Mouse (Mus musculus) liver, embryonic 14.5 days (tissue): ENCODE data around the gene Srp9. TPM values are rescaled to one million over a fixed set of nuclear protein-coding genes. Genes with fewer than 3 reads are reported as not detected.

Experiments used
- ATAC-seq: fragments of 200-750 bp; cut with Nextera tagmentation; 2 replicates; pipeline ENCODE4 v1.8.0; 2017; ENCODE audit warnings: moderate number of reproducible peaks, mild to moderate bottlenecking, moderate library complexity; ENCODE audit not compliant: insufficient read depth
- DNase-seq, 3 experiments: peaks; one replicate each; pipeline ENCODE4 v3.0.0-alpha.2; 2012 to 2013; ENCODE audit warnings: low read depth in 3 of 3, low spot score in 3 of 3
- H3K27ac ChIP-seq: fragments of 300-500 bp; sonication (generic); 2 replicates; pipeline ENCODE4 v1.5.1; 2014; ENCODE audit warnings: moderate library complexity, mild to moderate bottlenecking, control low read depth, inconsistent platforms
- H3K27me3 ChIP-seq: fragments of 300-500 bp; sonication (generic); 2 replicates; pipeline ENCODE4 v1.6.1; 2014; ENCODE audit warnings: mild to moderate bottlenecking, low read length, moderate library complexity; ENCODE audit not compliant: control insufficient read depth, insufficient read depth
- H3K36me3 ChIP-seq: fragments of 300-500 bp; sonication (generic); replicated peaks from 2 replicates; pipeline ENCODE4 v1.6.1; 2014; ENCODE audit warnings: low read depth; ENCODE audit not compliant: control insufficient read depth, insufficient read depth
- H3K4me1 ChIP-seq, 2 experiments: fragments of 200-500 bp in 1 of 2; fragments of 300-500 bp in 1 of 2; sonication (generic) in 1 of 2; replicated peaks; 2 replicates each; pipeline ENCODE4 v1.6.1; 2012 to 2014; ENCODE audit warnings: antibody characterized with exemption in 1 of 2, inconsistent platforms in 1 of 2, low read length in 1 of 2; ENCODE audit not compliant: control insufficient read depth in 2 of 2, insufficient read depth in 2 of 2
- H3K4me2 ChIP-seq: fragments of 300-500 bp; sonication (generic); 2 replicates; pipeline ENCODE4 v1.6.1; 2014; ENCODE audit warnings: low read depth, mild to moderate bottlenecking, control low read depth, moderate library complexity
- H3K4me3 ChIP-seq, 2 experiments: fragments of 200-500 bp in 1 of 2; fragments of 300-500 bp in 1 of 2; sonication (generic) in 1 of 2; 2 replicates each; pipeline ENCODE4 v1.5.1; 2012 to 2014; ENCODE audit warnings: low read depth in 2 of 2, low read length in 2 of 2, mild to moderate bottlenecking in 2 of 2, control low read depth in 1 of 2, inconsistent platforms in 1 of 2, moderate library complexity in 1 of 2; ENCODE audit not compliant: insufficient read depth in 1 of 2
- H3K9ac ChIP-seq: fragments of 300-500 bp; sonication (generic); replicated peaks from 2 replicates; pipeline ENCODE4 v1.6.1; 2014; ENCODE audit warnings: mild to moderate bottlenecking, control low read depth, moderate library complexity
- H3K9me3 ChIP-seq: fragments of 300-500 bp; sonication (generic); 2 replicates; pipeline ENCODE4 v1.6.1; 2016; ENCODE audit warnings: low read length, mixed read lengths; ENCODE audit not compliant: control insufficient read depth
- CTCF ChIP-seq: IDR thresholded peaks from 2 replicates; pipeline ENCODE4 v1.5.1; 2016; ENCODE audit warnings: antibody characterized with exemption, low read depth, control low read depth
- EP300 ChIP-seq: IDR thresholded peaks from 2 replicates; pipeline ENCODE4 v1.6.1; 2016; ENCODE audit warnings: antibody characterized with exemption, low read depth
- WGBS: fragments of 180-500 bp; shearing (Covaris S2); extraction: QIAGEN DNeasy Blood & Tissue Kit; methylation state at CpG from one replicate; pipeline ENCODE4 v1.1.7; 2014; ENCODE audit not compliant: insufficient replicate concordance; 5-methylcytosine and 5-hydroxymethylcytosine counted together
- polyA plus RNA-seq, 2 experiments: library from polyadenylated mRNA; depleted of rRNA in 1 of 2; stranded (reverse) in 1 of 2; unstranded in 1 of 2; fragments of >200 nt; fragmentation: Nextera tagmentation in 1 of 2; extraction: Ambion mirVana in 1 of 2; gene quantifications; 2 replicates each; pipeline versions ENCODE4 v1.2.1 to v1.2.3; 2012 to 2014

Srp9 gene
- polyA plus RNA-seq, 2 experiments: 43.5 to 89.9 TPM

DNA sequence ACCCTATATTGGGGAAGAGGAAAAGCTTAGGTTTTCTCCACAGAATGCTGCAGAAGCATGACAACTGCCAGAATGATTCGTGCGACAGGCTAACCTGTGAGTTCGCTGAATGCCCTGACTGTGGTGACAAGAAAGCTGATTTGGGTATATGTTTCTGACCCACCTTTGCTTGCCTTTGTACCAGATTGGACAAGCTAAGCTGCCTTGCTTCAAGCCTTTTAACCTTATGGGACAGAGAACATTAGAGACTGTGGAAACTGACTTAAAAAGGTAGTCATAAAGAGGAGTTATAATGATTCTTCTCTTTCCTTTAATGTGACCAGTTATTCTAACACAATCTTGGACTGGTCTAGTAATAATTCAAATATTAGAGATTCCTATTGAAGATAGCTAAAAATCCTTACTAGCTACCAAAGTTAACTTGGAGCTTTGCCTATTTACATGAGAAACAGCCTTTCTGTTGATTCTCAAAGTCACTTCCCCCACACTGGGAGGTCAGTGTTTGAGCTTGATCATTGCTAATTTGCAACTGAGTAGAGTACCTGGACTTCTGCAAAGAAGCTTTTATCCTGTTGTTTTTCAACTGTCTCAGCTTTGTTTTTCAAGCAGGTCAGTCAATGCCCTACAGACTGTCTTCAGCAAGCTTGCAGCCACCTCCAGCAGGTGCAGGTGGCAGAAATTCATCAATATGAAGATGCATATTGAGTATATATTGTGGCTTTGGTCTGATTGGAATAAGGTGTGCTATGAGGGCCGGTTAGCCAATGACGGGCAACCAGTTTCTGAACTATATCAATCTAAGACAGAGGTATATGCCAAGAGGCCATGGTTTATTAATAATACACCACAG lies 57.1 kb downstream of the Srp9 start:
- DNase-seq: no peak
- no peak for ATAC-seq
- Histone ChIP-seq H3K27me3 (no peaks in the 10 kb centered on the region), H3K4me3 (no peak overlapping the region), H3K9ac (no peak overlapping the region), H3K9me3 (no peaks in the 10 kb centered on the region), H3K4me2 (no peak overlapping the region), H3K27ac (no peak overlapping the region), H3K36me3 (no peaks in the 10 kb centered on the region), H3K4me1 (no peaks in the 10 kb centered on the region)
- 67% methylated on average over 5 of the region's 5 CpGs for WGBS
- TF ChIP-seq EP300: no peak
- no peak for TF ChIP-seq CTCF

Other genes with a start within 250 kb of the Srp9 start
- gene Enah, start 104.7 kb upstream of the Srp9 start, polyA plus RNA-seq (2012; rRNA removed): 0.93 and 0.99 TPM in 2 replicates
- 0.44 and 0.53 TPM in 2 replicates for gene Enah, start 104.7 kb upstream of the Srp9 start, polyA plus RNA-seq (2014; fragmentation: Nextera tagmentation; extraction: Ambion mirVana)
- gene Vmn1r1, start 39.7 kb downstream of the Srp9 start, polyA plus RNA-seq (2012; rRNA removed): not detected in 2 replicates
- not detected in 2 replicates for gene Vmn1r1, start 39.7 kb downstream of the Srp9 start, polyA plus RNA-seq (2014; fragmentation: Nextera tagmentation; extraction: Ambion mirVana)
- 29.4 and 33.9 TPM in 2 replicates for gene Degs1, start 158.1 kb downstream of the Srp9 start, polyA plus RNA-seq (2012; rRNA removed)
- gene Degs1, start 158.1 kb downstream of the Srp9 start, polyA plus RNA-seq (2014; fragmentation: Nextera tagmentation; extraction: Ambion mirVana): 72.8 and 75.3 TPM in 2 replicates
- gene Fbxo28, start 216.9 kb downstream of the Srp9 start, polyA plus RNA-seq (2012; rRNA removed): 2.3 and 3.8 TPM in 2 replicates
- 5.7 and 7.1 TPM in 2 replicates for gene Fbxo28, start 216.9 kb downstream of the Srp9 start, polyA plus RNA-seq (2014; fragmentation: Nextera tagmentation; extraction: Ambion mirVana)